Mouse (Mus musculus) urinary bladder, adult 2 months (tissue): ENCODE measurements around the gene Pcdh7. TPM values are rescaled to one million over a fixed set of nuclear protein-coding genes. Genes with fewer than 3 reads are reported as not detected.

Experiments used
- DNase-seq: peaks from one replicate; pipeline ENCODE4 v3.0.0; 2022; ENCODE audit warnings: low spot score
- polyA plus RNA-seq: library from polyadenylated mRNA; depleted of rRNA; stranded (reverse); fragments of >200 nt; gene quantifications from 2 replicates; pipeline ENCODE4 v1.2.3, GENCODE M21; 2012

The Pcdh7 gene
- polyA plus RNA-seq, 1 experiment: 31.7 TPM

DNA sequence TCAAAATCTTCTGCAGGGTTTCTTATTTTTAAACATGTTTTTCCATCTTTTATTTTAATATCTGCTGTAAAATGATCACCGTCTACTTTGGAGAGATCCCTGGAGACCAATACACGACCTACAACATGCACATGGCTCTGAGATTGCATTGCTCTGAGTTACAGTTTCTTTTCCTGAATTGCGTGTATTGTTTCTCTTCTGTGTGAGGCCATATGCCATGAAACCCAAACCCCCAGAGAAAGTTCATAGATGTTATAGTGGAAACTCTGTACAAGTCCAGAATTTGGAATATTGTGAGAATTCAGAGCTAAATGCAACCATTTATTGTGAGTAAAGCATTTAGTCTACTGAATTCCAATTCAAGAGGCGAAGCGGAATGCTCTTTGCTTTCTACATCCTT lies 203.4 kb downstream of the Pcdh7 start:
- no peak for DNase-seq

DNA sequence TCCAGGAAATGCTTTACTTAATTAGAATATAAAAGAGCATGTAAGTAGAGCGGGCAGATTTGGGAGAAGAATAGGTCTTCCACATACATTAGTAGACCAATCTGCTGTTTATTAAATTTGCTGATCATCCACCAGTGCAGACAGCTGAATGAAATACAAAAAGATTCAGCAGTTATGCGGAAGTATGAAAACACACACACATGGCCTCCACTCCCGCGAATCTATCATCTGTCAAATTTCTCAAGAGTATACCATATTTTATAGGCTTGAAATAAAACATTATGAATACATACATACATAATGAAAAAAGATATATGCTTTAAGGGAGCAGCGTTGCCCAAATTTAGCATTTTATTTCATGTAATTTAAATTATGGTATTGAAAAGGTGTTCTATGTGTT lies 213.6 kb downstream of the Pcdh7 start:
- no peak for DNase-seq

DNA sequence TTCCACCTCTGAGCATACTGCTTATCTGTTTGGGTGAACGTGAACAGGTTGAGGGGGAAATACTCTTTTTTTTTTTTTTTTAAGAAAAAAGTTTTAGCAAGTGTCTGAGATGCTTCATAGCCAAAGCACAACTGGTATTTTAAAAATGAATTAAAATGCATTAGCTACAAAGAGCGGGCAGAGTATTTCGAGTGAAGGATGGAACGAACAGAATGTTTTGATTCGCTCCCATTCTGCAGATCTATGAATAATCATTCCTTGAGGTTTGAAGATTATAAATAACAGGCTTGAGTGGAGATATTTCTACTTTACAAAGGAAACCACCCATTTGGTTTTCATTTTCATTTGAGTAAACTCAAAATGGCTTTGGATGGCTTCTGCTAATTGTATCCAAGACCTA lies 214.0 kb downstream of the Pcdh7 start:
- DNase-seq: no peak

DNA sequence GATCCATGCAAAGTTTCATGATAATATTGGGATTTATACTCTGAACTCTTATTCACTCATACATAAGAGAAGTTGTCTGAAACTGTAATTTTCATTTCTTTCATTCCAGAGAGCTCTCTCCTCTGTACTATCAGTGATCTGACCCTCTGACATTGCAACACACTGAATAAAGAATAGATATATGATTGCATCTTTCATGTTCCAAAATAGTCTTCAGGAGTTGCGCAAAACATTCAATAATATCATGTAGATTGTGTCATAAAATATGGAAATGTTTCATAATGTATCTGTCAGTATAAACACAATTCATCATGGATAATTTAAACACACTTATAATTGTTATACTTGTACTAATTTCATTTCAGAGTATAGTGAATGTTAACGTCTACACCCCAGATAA lies 216.9 kb downstream of the Pcdh7 start:
- no peak for DNase-seq

DNA sequence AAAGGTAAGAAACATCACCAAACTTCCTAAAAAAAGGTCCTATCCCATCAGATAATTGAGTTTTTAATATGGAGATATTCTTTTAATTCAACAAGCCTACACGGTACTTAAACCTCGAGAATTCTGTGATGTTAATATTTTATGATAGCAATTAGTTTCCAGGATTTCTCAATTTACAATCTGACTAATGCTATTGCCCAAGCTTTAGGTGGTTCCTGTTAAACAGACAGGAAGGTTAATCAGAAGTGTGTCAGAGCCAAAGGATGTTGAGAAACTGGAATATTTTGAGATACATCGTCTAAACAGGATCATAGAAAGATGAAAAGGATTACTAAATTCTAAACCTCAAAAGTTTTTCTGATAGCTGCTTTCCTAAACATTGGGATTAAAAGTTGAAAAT lies 222.7 kb downstream of the Pcdh7 start:
- no peak for DNase-seq

DNA sequence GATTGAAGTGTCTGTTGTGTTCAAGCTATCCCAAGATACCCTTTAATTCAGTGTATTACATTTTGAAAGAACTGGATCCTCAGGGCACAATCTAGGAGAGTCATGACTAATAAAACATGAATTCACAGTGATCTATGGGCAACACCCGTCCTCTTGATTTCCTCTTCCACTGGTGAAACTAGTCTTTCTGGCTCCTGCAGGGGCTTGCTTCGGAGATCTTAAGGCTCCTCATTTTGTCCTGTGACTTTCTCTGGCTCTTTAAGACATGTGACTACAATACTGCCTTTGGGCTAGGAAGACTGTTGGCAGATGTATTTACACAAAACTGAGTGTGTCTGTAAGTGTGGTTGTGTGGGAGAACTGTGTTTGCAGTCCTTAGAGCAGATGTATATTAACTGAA lies 225.4 kb downstream of the Pcdh7 start:
- no peak for DNase-seq

DNA sequence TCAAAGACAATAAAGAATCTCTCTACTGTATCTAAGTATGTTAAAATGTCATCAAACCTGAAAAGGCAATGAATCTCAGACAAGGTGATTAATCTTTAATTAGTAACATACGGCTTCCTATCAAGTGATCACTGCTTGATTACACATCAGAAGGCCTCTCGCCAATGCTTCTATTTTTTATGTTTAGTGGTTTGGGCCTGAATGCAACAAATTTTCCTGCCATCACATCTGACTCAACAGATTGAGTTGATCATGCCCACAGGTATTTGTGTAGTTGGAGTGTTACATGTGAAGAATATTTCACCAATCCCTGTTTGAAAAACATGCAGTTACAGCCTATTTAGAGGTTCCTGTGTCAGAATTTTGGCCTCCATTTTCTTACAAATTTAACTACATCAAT lies 225.8 kb downstream of the Pcdh7 start:
- DNase-seq: no peak

DNA sequence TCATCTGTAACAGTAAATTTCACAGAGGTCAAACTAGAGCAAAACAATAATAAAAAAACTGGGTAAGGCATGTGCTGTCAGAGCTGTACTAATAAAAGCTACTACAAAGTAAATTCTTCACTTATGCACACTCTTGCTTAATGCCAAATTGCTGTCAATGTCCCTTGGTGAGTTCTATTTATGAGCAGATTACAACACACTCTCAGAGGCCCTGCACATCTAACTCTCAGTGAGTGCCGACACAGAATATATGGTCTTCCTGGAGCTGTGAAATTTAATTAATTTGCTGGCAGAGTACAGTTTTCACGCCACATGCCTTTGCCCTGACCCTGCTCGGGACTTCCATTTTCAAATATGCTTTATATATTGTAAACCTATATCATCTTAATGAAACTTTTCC lies 227.7 kb downstream of the Pcdh7 start:
- no peak for DNase-seq

DNA sequence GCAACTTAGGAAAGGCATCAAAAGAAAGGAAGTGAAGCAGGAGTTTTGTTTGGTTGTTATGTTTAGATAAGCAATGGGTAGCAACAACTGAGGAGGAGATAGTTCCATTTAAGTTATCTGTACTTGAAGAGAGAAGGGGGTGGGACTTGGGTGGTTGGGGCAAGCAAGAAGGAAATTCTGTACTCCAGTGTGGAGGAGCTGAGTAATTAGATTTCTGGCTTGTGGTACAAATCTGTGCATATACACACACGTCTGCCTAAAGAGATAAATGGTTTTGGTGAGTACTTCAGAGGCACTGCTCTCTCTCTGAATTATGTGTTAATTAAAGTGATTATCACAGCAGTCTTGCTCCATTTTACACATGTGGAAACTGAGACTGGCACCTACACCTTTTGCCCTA lies 241.6 kb downstream of the Pcdh7 start:
- no peak for DNase-seq

DNA sequence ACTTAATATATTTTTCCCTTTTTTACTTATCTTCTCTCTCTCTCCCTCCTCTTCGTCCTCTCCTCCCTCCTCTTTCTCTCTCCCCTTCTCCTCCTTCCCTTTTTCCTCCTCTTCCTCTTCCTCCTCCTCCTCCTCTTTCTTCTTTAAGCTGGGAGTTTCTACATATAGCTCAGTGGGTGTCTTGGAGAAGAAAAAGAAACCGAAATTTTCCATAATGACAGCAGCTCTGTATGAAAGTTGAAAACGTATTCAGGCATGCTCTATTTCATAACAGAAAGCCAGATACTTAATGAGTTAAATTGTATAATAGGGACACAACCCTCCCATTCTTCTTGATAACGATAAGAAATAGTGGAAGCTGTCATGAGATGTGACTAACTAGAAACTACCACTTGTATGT lies 246.0 kb downstream of the Pcdh7 start:
- no peak for DNase-seq

DNA sequence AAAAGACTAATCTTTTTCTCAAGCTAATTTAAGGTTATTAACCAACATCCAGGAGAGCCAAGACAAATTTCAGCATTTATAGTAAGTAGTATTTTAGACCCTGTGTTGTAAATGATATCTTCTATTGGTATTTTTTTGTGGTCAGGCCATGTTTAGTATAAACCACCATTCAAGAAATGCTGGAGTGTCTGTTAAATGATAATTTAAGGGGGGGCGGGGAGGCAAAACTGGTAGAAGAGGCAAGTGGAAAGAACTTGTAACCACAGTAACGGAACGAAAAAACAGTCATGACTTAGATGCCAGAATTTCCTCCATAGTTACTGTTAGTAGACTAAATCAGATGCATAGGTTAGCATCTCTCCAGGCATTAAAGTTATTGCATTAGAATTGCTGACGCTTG lies 246.4 kb downstream of the Pcdh7 start:
- DNase-seq: no peak

DNA sequence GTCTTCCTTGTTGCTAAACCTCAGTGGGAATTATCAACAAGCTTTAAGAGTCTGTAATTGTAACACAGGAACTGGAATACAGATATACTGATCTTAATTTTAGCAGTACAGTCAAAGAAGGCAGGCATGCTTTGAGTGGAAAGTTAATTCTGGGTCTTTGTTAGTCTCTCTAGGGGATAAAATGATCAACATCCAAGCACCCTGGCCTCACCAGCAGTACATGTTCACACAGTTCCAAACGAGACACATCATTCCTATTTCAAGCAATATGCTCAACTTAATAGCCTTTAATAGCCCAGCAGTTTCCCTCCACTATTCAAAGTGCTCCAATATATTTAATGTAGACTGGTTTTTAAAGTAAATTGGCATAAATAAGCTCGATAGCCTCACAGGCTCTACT lies 275.8 kb downstream of the Pcdh7 start:
- no peak for DNase-seq

DNA sequence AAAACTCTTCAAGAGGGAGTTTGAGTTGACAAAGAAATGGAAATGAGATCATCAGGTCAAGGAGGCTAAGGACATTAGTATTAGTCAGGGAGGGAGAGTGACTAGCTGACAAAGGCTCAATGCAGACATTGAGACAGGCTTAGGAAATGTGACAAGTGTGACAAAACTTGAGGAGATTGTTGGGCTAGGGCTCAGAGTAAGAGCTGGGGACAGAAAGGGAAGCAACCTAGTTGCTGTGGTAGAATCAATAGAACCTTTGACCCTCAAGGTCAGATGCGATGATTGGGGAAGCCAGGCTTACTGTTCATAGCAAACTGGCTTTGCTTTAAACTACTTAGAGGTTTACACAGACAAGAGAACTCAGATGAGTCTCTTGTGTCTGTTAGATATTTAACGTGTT lies 303.6 kb downstream of the Pcdh7 start:
- DNase-seq: no peak

DNA sequence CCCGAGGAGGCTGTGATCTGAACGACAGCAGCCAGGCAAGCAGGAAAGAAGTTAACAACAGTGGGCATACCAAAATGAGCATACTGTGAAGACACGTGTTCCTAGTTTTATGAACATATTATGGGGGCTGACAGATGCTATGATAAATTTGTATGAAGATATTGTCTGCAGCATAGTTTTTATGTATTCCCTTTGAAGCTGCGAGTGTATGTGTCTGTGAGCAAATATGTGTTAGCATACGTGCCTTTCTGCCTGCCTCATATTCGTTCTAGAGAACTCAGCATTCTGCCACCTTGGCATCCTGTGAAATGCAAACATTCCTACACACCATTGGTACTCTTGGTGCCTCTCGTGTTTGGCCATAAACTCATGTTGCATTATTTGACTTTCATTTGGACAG lies 307.4 kb downstream of the Pcdh7 start:
- DNase-seq: no peak

DNA sequence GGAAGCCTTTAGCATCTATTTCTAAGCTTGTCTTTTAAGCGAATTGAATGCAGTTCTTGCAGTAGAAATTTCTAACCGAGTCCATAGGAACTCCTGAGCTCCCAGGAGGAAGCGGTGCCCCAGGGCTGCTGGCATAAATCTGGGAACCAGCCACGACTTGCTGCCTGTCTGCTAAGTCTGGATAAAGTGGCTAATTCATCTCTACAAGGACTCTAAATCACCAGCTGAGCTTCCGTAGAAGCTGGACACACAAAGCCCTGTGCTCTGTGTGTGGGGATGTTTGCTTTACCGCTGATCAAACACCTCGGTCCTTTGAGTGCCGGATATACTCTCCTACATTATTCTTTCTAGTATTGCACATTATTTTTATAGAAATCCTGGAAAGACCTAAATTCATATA lies 308.0 kb downstream of the Pcdh7 start:
- DNase-seq: no peak

DNA sequence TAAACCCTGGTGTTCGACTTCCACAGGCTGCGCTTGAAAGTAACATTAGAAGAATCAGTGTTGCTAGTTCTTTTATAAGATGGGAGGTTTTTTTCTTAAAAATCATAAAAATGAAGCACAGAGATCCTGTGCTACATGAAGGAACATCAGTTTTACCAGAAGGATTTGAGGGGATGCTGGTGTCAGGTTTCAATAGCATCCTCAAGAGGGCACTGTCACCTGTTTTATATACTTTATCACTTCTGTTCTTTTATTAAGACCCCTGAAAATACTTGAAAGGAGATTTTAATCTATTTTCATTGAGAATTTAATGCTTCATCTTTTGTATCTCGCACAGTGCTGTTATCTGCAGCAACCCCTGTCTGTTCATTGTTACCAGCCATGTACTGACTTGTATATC lies 322.1 kb downstream of the Pcdh7 start:
- DNase-seq: no peak

DNA sequence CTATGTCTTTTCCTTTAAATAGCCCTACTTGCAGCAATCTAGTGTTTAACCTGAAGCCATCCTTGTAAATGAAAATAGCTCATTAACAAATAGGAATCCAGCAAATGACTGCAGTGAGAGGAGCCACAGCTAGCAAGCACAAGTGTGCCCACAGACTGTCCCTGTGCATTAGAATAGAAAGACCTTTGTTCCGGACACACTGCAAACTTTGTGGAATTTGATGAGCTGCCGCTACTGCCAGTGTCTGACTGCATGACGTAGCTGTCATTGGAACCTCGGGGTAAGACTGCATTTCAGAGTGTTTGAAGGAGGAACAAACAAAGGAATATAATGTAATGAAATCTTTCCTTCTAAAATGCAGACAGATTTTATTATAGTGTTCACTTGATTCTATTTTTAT lies 326.4 kb downstream of the Pcdh7 start:
- DNase-seq: no peak

DNA sequence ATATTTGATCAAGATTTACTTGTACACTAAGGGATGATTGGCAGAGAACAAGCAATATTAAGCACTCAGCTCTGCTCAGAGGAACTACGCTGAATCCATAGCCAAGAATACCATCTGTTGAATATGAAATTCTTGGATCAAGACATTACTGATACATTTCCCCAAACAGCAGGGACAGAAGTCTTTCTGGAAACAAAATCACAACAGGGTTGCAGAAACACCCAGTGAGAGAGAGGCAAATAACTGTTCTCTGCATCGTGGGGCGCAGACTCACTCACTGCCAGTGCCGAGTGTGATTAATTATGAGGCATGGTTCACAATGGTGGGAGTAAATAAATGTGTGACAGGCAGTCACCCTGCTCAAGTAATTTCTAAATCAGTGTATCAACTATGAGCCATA lies 363.3 kb downstream of the Pcdh7 start:
- DNase-seq: no peak

DNA sequence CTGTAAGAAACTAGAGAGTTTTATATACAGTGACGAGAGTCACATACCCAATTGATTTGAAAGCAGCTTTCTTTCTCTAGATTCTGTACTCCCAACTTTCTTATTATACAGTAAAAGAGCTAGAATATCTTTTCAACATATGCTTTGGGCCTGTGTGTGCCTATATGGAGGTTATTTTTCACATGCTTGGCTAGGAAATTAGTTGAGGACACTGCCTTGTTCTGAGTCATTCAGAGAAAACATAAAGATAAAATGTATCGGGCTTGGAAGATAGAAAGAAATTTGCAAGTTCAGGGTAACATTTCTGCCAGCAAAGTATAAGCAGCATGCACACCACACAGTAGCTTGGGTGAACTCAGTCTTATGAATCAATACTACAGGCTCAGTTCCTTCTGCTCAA lies 364.5 kb downstream of the Pcdh7 start:
- DNase-seq: no peak

DNA sequence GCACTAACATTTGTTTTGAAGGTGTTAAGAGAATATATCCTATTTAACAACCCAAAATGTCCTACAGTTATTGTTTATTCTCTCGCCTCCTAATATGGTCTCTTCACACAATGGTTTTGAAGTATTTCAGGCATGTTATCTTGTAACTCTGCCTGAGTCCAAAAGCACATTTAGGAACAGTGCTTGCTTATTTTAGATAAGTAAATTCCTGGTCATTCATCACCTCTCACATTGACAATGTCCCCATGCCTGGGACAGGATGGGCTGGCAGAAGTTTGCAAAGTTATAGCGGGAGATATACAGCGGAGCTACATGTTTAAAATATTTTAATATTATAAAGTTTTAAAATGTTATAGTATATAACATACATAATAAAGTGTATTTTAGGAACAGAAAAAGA lies 365.3 kb downstream of the Pcdh7 start:
- DNase-seq: no peak

DNA sequence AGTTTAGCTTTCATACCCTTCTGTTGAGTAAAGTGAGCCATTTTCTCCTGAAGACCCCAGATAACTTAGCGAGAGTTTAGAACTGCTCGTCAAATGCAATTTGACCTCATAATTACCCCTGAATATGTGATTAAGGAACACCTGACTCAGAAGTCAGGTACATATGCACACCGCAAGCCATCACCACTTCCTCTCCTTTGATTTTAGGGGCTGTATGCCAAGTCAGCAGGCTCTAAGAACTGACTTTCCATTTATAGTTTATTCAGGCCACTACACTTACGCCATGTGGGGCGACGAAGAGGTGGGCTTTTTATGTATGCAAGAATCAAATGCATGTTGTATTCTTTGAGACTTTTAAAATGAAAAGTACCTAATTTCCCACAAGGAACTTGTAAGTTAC lies 366.2 kb downstream of the Pcdh7 start:
- no peak for DNase-seq

DNA sequence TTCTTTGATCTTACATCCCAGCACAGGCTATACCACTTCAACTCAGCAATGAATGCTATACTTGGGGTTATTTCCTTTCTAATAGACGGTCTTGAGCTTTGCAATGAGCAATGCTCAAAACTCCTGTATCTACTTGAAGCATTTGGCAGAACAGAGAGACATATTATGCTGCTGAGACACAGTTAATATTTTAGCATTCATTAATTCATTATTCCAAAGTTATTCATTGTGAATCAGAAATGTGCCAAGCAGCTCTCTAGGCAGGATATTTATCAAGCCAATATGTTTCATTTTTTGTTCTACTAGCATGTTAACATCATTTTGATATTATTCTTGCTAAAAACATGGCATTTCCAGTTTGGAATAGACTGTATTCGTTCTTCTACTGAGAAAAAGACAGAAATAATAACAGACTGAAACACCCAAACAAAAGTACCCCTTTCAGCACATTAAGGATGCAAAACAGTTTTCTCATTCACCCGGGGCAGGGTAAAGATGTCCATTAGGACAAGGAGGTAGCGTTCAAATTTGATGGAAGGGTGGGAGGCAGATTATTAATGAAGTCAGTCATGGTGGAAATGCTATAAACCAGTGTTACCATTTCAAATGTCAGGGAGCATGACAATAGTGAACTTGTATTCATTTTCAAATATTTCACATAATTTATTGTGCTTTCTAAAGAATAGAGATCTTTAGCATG lies 391.0 kb downstream of the Pcdh7 start:
- no peak for DNase-seq

DNA sequence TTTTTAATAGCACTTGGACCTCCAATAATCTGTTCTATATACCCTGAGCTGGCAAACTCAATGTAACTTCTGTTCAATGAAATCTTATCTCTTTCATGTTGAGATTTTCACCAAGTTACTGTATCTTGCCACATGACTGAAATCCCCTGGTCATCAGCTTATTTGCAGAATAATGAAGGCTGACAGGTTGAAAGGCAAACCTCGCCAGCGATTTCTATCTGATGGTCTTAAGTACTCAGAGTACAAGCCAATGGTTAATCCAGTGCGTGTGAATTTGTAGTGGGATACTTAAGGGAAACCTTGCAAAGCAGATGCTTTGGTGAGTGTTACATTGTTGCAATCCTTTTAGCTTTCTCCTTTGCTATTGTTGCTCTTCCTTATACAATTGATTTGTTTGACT lies 398.3 kb downstream of the Pcdh7 start:
- no peak for DNase-seq

DNA sequence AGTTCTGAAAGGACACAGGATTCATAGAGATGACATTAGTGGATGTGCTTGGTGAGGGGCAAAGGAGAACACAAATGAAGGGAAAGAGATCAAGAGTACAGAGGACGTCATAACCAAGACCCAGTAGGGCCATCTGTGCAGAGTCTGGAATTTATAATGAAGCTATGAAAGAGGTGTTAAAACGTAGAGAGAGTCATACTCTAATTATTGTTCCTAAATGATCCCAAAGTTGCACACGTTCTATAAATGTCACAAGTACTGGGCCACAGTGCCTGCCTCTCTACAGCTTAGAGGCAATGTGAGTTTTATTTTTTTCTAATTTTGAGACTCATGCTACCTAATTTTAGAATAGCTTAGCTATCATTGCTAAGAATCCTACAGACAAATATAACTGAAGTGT lies 400.1 kb downstream of the Pcdh7 start:
- no peak for DNase-seq
